Mouse (Mus musculus): ENCODE measurements around the gene Ankrd45.
"Not testable (repeated sequence)": the region's sequence is repeated elsewhere in the genome, so short reads cannot be mapped to it uniquely, and the experiment has no call there.

The Ankrd45 gene

DNA sequence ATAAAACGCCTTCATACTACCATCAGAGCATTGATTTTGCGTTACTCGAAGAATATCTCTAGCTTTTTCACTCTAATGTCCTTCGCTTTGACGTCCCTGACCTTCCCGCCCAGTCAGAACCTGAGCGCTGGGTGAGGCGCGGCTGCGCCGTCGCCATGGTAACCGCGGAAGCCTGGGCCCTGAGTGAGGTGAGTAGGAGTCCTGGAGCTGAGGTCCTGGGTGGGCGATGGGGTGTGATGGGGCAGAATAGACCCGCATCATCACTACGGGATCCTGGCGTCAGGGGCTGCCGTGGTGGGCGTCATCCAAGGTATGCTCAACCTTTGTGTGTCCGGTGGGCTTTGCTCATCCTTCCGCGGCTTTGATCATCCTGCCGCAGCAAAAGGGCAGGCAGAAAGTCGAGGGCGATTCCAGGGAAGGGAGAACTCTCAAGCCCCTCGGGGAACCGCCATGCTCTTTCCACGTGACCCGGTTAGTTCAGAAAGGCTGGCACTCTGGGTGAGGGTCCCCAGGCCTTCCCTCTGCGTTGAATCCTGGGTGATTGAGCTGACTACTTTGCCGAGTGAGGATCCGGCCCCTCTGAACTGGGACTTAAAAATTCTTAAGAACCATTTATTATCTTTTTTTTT is at the start of gene Ankrd45:
Ankrd45 (plus strand) TSS at position 161 of the 629 bp plus-strand sequence.
- DNase-seq: peak; percentile 64

DNA sequence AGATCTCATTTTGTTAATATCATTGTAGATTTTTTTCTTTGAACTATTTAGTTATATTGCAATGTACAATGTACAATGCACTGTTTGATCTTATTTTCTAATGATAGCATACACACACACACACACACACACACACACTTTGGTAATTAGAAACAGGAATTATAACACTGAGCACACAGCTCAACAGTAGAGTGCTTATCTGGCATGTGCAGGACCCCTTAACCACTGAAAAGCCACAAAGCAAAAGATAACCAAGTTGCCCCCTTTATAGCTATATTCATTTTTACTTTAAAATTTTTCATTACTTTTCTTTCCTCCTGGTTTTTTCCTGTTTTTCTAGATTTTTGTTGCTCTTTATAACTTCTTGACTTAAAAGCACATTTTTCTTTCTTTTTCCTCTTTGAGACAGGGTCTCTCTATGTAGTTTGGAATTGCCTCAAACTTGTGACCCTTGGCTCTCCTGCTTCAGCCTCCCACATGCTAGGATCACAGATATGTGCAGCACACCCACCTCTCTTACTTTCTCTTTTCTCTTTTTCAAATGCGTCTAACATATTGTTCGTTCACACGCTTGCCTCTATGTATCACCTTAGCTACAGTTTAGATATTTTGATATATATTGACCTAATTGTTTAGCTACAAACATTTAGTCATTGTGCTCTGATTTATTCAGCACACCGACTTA is 42.6 kb upstream of the Ankrd45 start:
- DNase-seq: no peak

DNA sequence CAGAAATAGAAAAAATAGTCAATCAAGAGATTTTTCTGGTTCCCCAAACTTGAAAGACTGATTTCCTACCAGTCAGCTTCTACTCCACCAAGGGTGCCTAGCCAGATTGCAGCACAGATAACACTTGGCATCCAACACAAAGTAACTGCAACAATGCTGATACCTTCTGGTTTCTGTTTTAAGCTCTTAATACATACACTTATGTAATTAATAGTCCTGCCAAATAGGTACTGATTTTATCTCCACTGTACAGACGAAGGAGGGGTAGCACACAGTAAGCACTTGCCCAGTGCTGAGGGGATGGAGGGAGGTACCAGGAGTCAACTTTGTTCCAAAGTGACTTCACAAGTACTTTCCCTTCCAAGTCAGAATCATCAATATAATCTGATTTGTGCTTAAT is 38.6 kb upstream of the Ankrd45 start:
- no peak for DNase-seq

- no peak for DNase-seq
Measured at GRCm38 (mm10) chr1:161109216-161109615, 33.3 kb upstream of the Ankrd45 start.

DNA sequence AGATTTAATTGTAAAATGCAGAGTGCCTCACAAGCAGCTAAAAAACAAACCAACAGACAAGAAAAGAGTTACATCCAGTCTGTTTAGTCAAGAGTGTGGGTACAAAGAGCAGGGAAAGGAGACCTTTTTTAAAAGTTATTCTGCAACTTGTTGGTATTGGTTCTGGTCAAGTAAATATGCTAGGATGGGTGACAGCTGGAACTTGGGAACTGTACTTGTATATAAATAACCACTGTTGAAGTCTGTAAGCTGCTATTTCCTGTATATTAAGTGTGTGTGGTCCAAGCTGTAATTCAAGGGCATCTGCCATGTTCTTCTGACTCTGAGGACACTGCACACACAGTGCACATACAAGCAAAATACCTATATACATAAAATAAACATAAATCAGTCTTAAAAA is 27.9 kb upstream of the Ankrd45 start:
- no peak for DNase-seq

DNA sequence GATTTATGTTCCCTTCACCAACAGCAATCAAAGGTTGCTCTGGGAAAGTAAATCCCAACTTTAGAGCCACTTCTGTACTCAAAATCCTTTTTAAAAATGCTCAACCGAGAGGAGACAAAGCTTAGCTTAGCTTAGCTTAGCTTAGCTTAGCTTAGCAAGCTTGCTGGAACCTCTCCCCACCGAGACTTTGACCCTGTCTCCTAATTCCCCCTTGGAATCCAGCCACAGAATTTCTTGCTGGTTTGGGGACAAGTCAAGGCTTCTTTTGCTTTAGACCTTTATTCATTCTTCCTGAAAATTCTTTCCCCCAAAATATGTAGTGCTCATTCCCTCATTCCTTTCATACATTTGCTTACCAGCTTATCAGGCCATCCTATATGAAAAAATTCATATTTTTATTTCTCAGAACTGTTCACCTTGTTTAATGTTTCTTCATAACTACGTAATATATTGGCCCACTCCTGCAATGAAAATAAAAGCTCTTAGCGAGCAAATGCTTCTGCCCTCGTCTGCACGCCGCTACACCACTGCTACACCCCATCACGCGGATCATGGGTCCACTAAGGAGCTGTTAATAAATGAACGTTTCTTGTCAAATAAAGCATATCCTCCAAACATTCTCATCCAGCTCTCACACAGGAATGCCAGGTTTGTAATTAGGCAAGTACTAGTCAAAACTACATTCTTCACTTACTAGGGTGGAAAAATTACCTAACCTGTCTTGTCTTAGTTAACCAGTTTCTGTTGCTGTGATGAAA is 19.7 kb upstream of the Ankrd45 start:
- no peak for DNase-seq

GRCm38 (mm10) chr1:161126461-161126860 is 16.0 kb upstream of the Ankrd45 start:
- DNase-seq: no peak

- peak; percentile 90 for DNase-seq
Measured at GRCm38 (mm10) chr1:161130726-161131664, 11.5 kb upstream of the Ankrd45 start, which contains the start of gene Klhl20. Gene Klhl20 (minus strand): TSS chr1:161131511.

- DNase-seq: no peak
Measured at GRCm38 (mm10) chr1:161139496-161139895, 3.0 kb upstream of the Ankrd45 start.

GRCm38 (mm10) chr1:161140026-161140762 is 2.3 kb upstream of the Ankrd45 start:
- no peak for DNase-seq

GRCm38 (mm10) chr1:161143216-161143615 is 725 bp downstream of the Ankrd45 start:
- no peak for DNase-seq

DNA sequence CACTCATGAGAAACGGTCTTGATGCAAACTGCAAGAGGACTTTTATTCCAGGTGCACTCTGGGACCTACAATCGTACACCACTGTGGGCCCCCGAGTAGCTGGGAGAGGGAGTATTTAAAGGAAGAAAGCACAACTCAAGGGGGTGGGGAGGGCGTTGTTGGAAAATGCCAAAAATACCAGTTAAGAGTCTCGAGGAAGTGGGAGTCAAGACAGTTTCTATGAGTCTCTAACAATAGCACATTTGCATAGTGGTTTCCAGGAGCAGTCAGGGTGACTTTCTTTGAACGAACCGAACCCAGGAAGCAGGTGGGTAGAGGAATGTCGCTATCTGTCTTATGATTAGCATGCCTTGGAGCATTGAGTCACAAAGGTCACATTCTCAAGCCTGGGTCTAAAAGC is 3.1 kb downstream of the Ankrd45 start:
- DNase-seq: not testable (repeated sequence)

GRCm38 (mm10) chr1:161147888-161148287 is 5.4 kb downstream of the Ankrd45 start:
- no peak for DNase-seq

- DNase-seq: no peak
Measured at GRCm38 (mm10) chr1:161151098-161151497, 8.6 kb downstream of the Ankrd45 start.

GRCm38 (mm10) chr1:161156546-161156945 is 14.1 kb downstream of the Ankrd45 start:
- no peak for DNase-seq

DNA sequence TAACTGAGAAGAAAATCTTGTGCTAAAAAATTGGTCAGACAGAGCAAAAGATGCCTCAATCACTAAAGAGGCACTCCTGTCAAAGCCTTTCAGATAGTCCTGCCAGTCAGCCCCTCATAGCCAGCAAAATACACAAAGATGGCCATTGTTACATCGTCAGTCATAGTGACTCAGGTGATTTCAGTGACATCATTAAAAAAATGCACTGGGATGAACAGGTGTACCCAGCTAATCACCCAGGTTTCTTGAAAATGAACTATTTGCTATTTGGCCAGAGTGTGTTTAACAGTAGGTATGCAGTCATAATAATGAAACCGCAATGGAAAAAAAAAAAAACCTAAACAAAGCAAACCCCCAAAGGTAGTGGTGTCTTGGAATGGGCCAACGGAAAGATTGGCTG is 16.7 kb downstream of the Ankrd45 start, which contains the start of gene Tex50:
Tex50 (minus strand) TSS at position 101 of the 400 bp plus-strand sequence.
- no peak for DNase-seq

- DNase-seq: no peak
Measured at GRCm38 (mm10) chr1:161160266-161160665, 17.8 kb downstream of the Ankrd45 start.

GRCm38 (mm10) chr1:161170651-161171050 is 28.2 kb downstream of the Ankrd45 start:
- peak; percentile 70 for DNase-seq

- DNase-seq: no peak
Measured at GRCm38 (mm10) chr1:161180674-161181073, 38.2 kb downstream of the Ankrd45 start.

- no peak for DNase-seq
Measured at GRCm38 (mm10) chr1:161182386-161182785, 39.9 kb downstream of the Ankrd45 start.

GRCm38 (mm10) chr1:161183677-161184076 is 41.2 kb downstream of the Ankrd45 start:
- DNase-seq: no peak

DNA sequence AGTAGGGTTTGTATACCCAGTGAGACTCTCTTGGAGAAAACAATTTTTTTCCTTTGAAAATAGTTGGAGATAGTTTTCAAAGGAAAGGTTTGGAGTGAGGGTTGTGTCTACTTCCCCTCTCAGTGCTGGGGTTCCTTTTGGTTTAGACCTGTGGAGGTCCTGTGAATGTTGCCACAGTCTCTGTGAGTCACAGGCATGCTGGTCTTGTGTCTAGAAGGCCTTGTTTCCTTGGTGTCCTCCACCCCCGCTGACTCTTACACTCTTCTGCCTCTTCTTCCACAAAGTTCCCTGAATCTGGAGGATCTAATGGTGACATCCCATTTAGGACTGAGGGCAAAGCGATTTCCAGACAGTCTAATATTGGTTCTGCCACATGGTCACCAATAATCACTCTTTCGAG is 42.9 kb downstream of the Ankrd45 start:
- no peak for DNase-seq

Measured in right cerebral cortex, postnatal 25 days (tissue).